Mouse (Mus musculus) gastrocnemius, adult 8-10 months (tissue): ENCODE results near the gene Fkbp5. TPM values are rescaled to one million over a fixed set of nuclear protein-coding genes. Genes with fewer than 3 reads are reported as not detected.

Experiments
- DNase-seq, 2 experiments: peaks; one replicate each; pipeline ENCODE4 v3.0.0; 2022; ENCODE audit warnings: low spot score in 2 of 2
- total RNA-seq, 4 experiments: library from RNA; stranded (reverse); gene quantifications; 2 replicates each; pipeline ENCODE4 v1.2.4; 2022

Gene Fkbp5
- total RNA-seq, 4 experiments from 2014 or later = 39.2 to 148 (median 53.2) TPM

DNA sequence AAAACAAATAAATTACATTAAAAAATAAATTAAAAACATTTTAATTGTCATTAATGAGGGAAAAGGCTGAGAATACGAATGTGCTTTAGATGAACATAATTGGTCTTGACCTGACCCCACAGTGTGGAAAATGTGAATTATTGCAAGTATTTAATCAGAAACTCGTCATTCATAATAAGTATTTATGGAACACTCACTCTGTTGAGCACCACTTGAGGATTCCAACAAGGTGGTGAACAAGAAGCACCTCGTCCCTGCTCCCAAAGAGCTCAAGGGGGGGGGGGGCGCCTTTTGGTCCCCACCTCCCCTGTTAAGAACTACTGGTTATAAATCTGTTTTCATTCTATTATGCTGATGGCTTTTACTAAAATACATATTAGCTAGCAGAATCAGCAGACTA, 51.4 kb downstream of the Fkbp5 start:
- no peak for DNase-seq

GRCm38 (mm10) chr17:28463701-28464443, 53.5 kb downstream of the Fkbp5 start:
- DNase-seq = no peak

DNA sequence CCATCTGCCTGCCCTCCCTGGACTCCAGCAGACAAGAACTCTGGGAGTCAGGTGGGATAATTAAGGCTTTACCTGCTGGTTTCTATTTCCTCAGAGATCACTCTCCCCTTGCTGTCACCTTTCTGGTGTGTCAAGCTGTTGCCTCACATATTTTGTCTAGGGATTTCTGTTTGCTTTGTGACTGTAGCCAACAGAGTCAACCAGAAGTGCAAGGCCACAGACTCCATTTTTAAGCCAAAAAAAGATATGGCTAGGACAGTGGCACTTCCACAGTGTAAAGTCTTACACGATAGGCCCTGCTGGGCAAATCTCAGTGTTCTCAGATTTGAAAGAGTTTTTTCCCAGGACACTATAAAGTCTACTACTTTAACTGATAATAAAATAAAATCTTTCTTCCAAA, 56.9 kb downstream of the Fkbp5 start:
- no peak for DNase-seq

- DNase-seq = no peak
Measured at GRCm38 (mm10) chr17:28455098-28455497, 62.2 kb downstream of the Fkbp5 start.

GRCm38 (mm10) chr17:28452889-28453288, 64.4 kb downstream of the Fkbp5 start:
- DNase-seq = no peak

DNA sequence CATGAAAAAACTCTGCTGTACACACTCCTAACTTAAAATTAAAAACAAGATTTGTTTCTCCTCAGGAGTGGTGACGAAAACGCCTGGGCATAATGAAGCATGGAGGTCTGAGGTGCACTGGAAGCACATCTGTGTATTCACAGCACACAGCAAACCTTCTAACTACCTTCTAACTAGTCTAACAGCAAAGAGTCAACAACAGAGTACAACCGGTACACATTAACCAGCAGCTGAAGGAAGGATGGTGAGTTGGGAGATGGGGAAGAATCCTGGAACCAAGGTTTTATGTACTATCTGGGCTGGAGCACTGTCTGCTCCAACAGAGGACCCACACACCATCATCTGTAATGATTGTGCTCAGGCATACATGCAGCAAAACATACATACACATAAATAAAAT, 65.4 kb downstream of the Fkbp5 start:
- no peak for DNase-seq

DNA sequence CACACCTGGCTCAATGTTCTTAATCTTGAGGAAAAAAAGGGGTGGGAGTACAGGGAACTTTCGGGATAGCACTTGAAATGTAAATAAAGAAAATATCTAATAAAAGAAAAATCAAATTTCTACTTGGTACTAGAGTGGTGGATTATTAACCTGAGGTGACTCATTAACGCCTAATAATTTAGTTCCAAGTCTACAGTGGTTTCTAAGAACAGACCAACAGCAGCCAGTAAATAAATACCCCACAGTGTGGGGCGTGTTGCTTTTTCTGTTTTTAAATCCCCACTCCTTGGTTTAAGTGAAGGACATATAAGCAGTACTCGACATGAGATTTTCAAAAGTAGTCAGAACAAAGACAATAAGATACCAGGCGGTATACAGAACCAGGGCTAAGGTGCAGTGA, 65.8 kb downstream of the Fkbp5 start:
- DNase-seq = no peak

DNA sequence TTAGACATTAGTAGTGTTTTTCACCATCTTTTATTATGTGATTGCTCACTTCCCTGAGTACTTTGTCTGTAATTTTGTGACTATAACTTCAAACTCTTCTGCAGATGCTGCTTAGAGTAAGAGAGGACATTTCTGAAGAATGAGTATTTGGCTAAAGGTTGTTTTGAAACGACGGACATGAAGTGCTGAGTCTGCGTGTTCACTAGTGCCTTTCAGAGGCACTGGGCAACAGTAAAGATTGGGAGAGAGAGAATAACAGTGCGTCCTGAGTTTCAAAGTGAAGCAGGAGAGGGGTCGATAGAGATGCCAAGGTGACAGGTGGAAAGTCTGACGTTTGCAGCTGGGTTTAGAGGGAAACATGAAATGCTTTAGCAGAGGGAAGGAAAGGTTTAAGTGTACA, 69.1 kb downstream of the Fkbp5 start:
- DNase-seq = no peak

- no peak for DNase-seq
Measured at GRCm38 (mm10) chr17:28447789-28448188, 69.5 kb downstream of the Fkbp5 start.

GRCm38 (mm10) chr17:28446820-28447168, 70.5 kb downstream of the Fkbp5 start:
- DNase-seq = no peak

DNA sequence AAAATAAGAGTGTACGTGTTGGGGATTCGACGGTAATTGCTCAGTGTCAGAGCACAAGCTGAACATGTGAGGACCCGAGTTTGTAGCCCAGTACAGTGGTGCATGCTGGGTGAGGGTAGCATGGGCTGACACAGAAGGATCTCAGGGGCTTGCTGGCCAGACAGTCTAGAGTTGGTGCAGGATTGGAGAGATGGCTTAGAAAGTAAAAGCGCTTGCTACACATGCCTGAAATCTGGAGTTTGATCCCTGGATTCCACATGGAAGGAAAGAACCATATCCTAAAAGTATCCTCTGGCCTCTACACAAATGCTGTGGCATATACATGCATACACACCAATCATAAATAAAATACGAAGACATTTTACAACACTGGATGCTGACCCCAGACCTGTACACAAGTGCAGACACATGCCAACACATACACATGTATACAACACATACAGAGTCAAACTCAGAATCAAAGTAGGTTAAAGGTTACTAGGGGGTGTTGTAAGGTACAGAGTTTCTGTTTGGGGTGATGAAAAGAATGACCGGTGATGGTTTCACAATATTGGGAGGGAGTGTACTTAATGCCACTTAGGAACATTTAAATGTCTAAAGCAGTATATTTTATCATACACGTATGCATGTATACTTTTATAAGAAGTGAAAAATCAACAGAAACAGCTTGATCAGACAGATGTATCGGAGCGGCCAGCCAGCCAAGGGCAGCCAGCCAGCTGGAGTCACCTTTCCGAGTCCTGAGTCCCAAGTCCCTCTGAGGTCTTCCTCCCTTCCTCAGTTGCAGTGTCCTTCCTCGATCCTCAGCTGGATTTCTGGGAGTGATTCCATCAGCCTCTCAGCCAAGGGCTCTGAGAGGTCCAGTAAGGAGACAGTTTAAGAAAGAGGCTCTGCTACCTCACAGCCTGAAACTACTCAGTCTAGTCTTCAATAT, 71.2 kb downstream of the Fkbp5 start:
- peak; percentile 47 to 48 for DNase-seq

GRCm38 (mm10) chr17:28442661-28443060, 74.7 kb downstream of the Fkbp5 start:
- DNase-seq = no peak

DNA sequence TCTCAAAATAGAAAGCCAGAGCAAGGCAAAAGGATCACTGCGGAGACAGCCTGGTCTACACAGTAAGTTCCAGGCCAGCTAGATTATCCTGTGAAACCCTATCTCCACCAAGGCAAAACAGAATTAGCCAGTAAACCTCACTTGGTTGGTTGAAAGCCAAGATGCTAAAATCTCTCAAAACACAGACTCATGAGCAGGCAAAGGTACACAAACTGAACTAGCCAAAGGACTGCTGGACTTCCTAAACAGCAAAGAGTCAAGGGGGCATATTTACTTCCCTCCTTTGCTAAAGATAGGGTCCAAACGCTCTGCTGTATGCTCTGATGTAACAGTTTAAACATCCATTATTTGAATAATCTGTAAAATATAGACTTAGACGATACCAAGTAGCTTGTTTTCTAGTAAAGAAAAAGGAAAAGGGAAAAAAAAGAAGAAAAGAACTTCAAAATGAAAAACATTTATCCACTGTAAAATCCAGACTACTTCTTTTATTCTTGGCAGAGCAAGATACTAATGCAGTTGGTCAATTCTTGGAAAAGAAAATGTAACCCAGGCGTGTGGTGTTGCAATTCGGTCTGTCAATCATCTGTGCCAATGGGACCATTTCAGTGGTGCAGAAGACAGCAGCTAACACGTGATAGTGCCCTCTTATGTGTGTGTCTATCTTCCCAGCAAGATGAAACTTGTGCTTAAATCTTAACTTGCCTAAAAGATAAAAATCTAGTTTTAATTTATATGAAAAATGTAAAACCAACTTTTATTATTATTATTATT, 78.8 kb downstream of the Fkbp5 start:
- no peak for DNase-seq

- no peak for DNase-seq
Measured at GRCm38 (mm10) chr17:28437938-28438337, 79.4 kb downstream of the Fkbp5 start.

- DNase-seq = no peak
Measured at GRCm38 (mm10) chr17:28434921-28435485, 82.3 kb downstream of the Fkbp5 start.

DNA sequence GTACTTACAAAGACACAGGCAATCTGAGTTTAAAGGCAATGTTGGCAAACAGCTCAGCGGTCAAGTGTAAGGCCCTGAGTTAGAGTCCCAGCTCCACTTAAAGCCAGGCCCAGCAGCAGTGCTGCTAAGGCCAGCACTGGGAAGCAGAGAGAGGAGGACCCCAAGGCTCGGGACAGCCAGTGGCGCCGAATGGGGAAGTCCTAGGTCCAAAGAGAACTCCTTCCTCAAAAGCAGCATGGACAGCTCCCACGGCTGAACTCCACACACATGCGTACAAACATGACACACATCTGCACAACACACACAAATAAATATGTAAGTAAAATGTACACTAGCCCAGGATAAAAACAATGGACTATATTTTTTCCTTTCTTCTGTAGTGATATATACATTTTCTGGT, 84.3 kb downstream of the Fkbp5 start:
- DNase-seq = no peak

DNA sequence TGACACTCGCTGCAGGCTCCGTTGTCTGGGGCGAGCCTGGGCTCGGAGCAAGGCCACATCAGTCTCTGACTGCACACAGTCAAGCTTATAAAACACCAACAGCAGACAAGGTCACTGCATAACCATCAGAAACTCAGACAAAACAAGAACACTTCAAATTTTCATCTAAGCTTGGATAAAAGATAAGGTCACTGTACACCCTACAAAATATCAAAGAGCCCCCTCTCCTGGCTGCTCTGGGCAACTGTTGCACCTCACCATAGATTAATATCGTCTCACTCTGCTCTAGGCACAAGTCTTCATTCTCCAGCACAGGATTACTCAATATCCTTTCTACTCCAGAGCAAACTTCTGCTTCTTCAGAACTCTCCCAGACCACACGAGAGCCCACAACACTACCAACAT, 85.4 kb downstream of the Fkbp5 start:
- no peak for DNase-seq

- no peak for DNase-seq
Measured at GRCm38 (mm10) chr17:28431038-28431437, 86.3 kb downstream of the Fkbp5 start.

GRCm38 (mm10) chr17:28428474-28429258, 88.7 kb downstream of the Fkbp5 start:
- peak; percentile 78 to 81 for DNase-seq

- DNase-seq = no peak
Measured at GRCm38 (mm10) chr17:28427666-28428065, 89.7 kb downstream of the Fkbp5 start.

DNA sequence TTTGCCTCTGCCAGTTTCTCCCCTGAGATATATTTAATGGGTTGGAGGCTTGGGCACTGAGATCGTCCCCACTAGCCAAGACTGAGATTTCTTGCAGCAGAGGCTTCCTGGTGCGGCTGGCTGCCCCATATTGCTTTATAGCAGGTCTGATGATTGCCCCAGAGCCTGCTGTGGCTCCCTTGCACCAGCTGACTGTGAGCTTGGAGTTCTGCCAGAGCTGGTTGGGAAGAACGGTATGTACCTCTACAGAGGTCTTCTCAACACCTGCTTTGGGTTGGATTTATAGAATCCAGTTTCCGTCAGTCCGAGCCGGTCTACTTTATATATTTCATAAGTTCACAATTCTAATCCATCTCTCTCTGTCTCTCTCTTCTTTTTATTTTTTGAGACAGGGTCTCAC, 93.0 kb downstream of the Fkbp5 start:
- DNase-seq = peak; percentile 75 to 77
